Mouse (Mus musculus): Measurements from ENCODE around the gene Gnat1. TPM values are rescaled to one million over a fixed set of nuclear protein-coding genes. Genes with fewer than 3 reads are reported as not detected.
A peak's percentile ranks its signal among the peaks of the same experiment; 100 is the strongest.

Gene Gnat1
- 1.4 and 2.6 TPM in 2 replicates for polyA plus RNA-seq (2016; fragmentation: Nextera tagmentation; extraction: Ambion mirVana)

GRCm38 (mm10) chr9:107679501-107679900, at the start of gene Gnat1:
TSS of gene Gnat1 (minus strand) at chr9:107679712.
- Histone ChIP-seq H3K4me2 (replicated peaks) (no peak within 1 kb of the TSS), H3K4me3 (no peak within 1 kb of the TSS), H3K9ac (no peak within 1 kb of the TSS), H3K36me3 (peaks cover 26% of the 10 kb centered on the region), H3K27me3 (peaks cover 36% of the 10 kb centered on the region), H3K9me3 (replicated peaks) (no peaks in the 10 kb centered on the region), H3K4me1 (peaks cover 16% of the 10 kb centered on the region), H3K27ac (no peak within 1 kb of the TSS)
- 43% methylated on average over 5 of the region's 5 CpGs for WGBS
- no peak for ATAC-seq (ENCODE audit: low FRiP score)

GRCm38 (mm10) chr9:107728919-107729670, 49.6 kb upstream of the Gnat1 start:
- ATAC-seq (ENCODE audit: low FRiP score): no peak; the same call in 1 of the 2 replicates
- no peaks in the 10 kb centered on the region for H3K9me3 ChIP-seq (replicated peaks)
- peak overlapping the region; percentile 57 for H3K27ac ChIP-seq
- no peaks in the 10 kb centered on the region for H3K36me3 ChIP-seq
- no peak overlapping the region for H3K9ac ChIP-seq
- 0 out of 2 replicates have a peak overlapping the region, but pooled peaks have one; percentile 15 for H3K4me2 ChIP-seq (replicated peaks)
- H3K4me3 ChIP-seq: no peak overlapping the region
- WGBS: 74% methylated on average over 6 of the region's 6 CpGs
- H3K4me1 ChIP-seq: peaks cover 51% of the 10 kb centered on the region
- H3K27me3 ChIP-seq: no peaks in the 10 kb centered on the region

- 57% methylated on average over 3 of the region's 3 CpGs for WGBS
- Histone ChIP-seq H3K27ac (peak overlapping the region; percentile 31; the same call in 1 of the 2 replicates), H3K27me3 (no peaks in the 10 kb centered on the region), H3K9me3 (replicated peaks) (no peaks in the 10 kb centered on the region), H3K9ac (no peak overlapping the region), H3K4me3 (no peak overlapping the region), H3K36me3 (no peaks in the 10 kb centered on the region), H3K4me2 (replicated peaks) (no peak overlapping the region), H3K4me1 (peaks cover 69% of the 10 kb centered on the region)
- no peak for ATAC-seq (ENCODE audit: low FRiP score)
These were observed 47.5 kb upstream of the Gnat1 start for GRCm38 (mm10) chr9:107727041-107727440.

GRCm38 (mm10) chr9:107724796-107725195, 45.3 kb upstream of the Gnat1 start:
- 80% methylated on average over 1 of the region's 1 CpGs for WGBS
- Histone ChIP-seq H3K27me3 (no peaks in the 10 kb centered on the region; the same call in 1 of the 2 replicates), H3K36me3 (no peaks in the 10 kb centered on the region), H3K9ac (no peak overlapping the region), H3K4me2 (replicated peaks) (no peak overlapping the region), H3K4me1 (peaks cover 56% of the 10 kb centered on the region), H3K27ac (no peak overlapping the region), H3K4me3 (no peak overlapping the region), H3K9me3 (replicated peaks) (no peaks in the 10 kb centered on the region)
- ATAC-seq (ENCODE audit: low FRiP score): no peak

- Histone ChIP-seq H3K36me3 (no peaks in the 10 kb centered on the region), H3K4me3 (no peak overlapping the region), H3K9ac (no peak overlapping the region), H3K4me2 (replicated peaks) (peak overlapping the region; percentile 32), H3K9me3 (replicated peaks) (no peaks in the 10 kb centered on the region), H3K27ac (peak overlapping the region; percentile 79), H3K27me3 (no peaks in the 10 kb centered on the region; the same call in none of the 2 replicates), H3K4me1 (peaks cover 47% of the 10 kb centered on the region)
- peak; percentile 77 for ATAC-seq (ENCODE audit: low FRiP score)
- 6% methylated on average over 10 of the region's 11 CpGs for WGBS
These were observed 44.5 kb upstream of the Gnat1 start for GRCm38 (mm10) chr9:107723794-107724531.

GRCm38 (mm10) chr9:107723292-107723691, 43.8 kb upstream of the Gnat1 start:
- H3K4me1 ChIP-seq: peaks cover 44% of the 10 kb centered on the region
- H3K9ac ChIP-seq: no peak overlapping the region

GRCm38 (mm10) chr9:107718781-107719540, 39.4 kb upstream of the Gnat1 start:
- Histone ChIP-seq H3K36me3 (no peaks in the 10 kb centered on the region), H3K4me2 (replicated peaks) (no peak overlapping the region), H3K4me3 (no peak overlapping the region), H3K9me3 (replicated peaks) (no peaks in the 10 kb centered on the region), H3K27ac (no peak overlapping the region), H3K4me1 (peaks cover 38% of the 10 kb centered on the region), H3K9ac (no peak overlapping the region), H3K27me3 (no peaks in the 10 kb centered on the region; the same call in none of the 2 replicates)
- WGBS: 89% methylated on average over 10 of the region's 10 CpGs
- ATAC-seq (ENCODE audit: low FRiP score): no peak

More at GRCm38 (mm10) chr9:107723292-107723691, 43.8 kb upstream of the Gnat1 start:
- H3K9me3 ChIP-seq (replicated peaks): no peaks in the 10 kb centered on the region
- no peaks in the 10 kb centered on the region; the same call in none of the 2 replicates for H3K27me3 ChIP-seq
- peak overlapping the region; percentile 79 for H3K27ac ChIP-seq
- WGBS: 16% methylated on average over 5 of the region's 6 CpGs
- H3K36me3 ChIP-seq: no peaks in the 10 kb centered on the region
- ATAC-seq (ENCODE audit: low FRiP score): peak; percentile 20
- peak overlapping the region; percentile 32; the same call in 1 of the 2 replicates for H3K4me2 ChIP-seq (replicated peaks)
- H3K4me3 ChIP-seq: no peak overlapping the region

- Histone ChIP-seq H3K9ac (no peak overlapping the region), H3K4me3 (no peak overlapping the region), H3K4me1 (peaks cover 25% of the 10 kb centered on the region), H3K27ac (no peak overlapping the region), H3K27me3 (peaks cover under 1% of the 10 kb centered on the region), H3K4me2 (replicated peaks) (no peak overlapping the region), H3K9me3 (replicated peaks) (no peaks in the 10 kb centered on the region), H3K36me3 (no peaks in the 10 kb centered on the region)
- WGBS: 37% methylated on average over 6 of the region's 6 CpGs
- ATAC-seq (ENCODE audit: low FRiP score): no peak
These were observed 37.4 kb upstream of the Gnat1 start for GRCm38 (mm10) chr9:107716951-107717350.

- Histone ChIP-seq H3K9me3 (replicated peaks) (no peaks in the 10 kb centered on the region), H3K4me3 (no peak overlapping the region), H3K4me2 (replicated peaks) (no peak overlapping the region), H3K9ac (no peak overlapping the region), H3K36me3 (no peaks in the 10 kb centered on the region), H3K27ac (no peak overlapping the region), H3K27me3 (peaks cover 12% of the 10 kb centered on the region), H3K4me1 (peaks cover 24% of the 10 kb centered on the region)
- WGBS: 87% methylated on average over 2 of the region's 2 CpGs
- ATAC-seq (ENCODE audit: low FRiP score): no peak
These were observed 36.1 kb upstream of the Gnat1 start for GRCm38 (mm10) chr9:107715632-107716031.

- H3K4me3 ChIP-seq: no peak overlapping the region
- 0 out of 2 replicates have a peak overlapping the region, but pooled peaks have one; percentile 11 for H3K4me2 ChIP-seq (replicated peaks)
- H3K4me1 ChIP-seq: peaks cover 31% of the 10 kb centered on the region
- WGBS: 18% methylated on average over 12 of the region's 12 CpGs
- peaks cover 16% of the 10 kb centered on the region for H3K27me3 ChIP-seq
- ATAC-seq (ENCODE audit: low FRiP score): no peak
- H3K9ac ChIP-seq: no peak overlapping the region
- no peaks in the 10 kb centered on the region for H3K9me3 ChIP-seq (replicated peaks)
- H3K36me3 ChIP-seq: no peaks in the 10 kb centered on the region
- peak overlapping the region; percentile 55; the same call in 1 of the 2 replicates for H3K27ac ChIP-seq
These were observed 34.9 kb upstream of the Gnat1 start for GRCm38 (mm10) chr9:107714221-107714952.

- peaks cover 64% of the 10 kb centered on the region for H3K4me1 ChIP-seq
- H3K4me3 ChIP-seq: peak within 1 kb of the TSS; percentile 85
- H3K9me3 ChIP-seq (replicated peaks): no peaks in the 10 kb centered on the region
- peak within 1 kb of the TSS; percentile 94 for H3K9ac ChIP-seq
- ATAC-seq (ENCODE audit: low FRiP score): peak; percentile 76
- H3K27ac ChIP-seq: peak within 1 kb of the TSS; percentile 89
- WGBS: under 1% methylated on average over 82 of the region's 86 CpGs
- peaks cover 6% of the 10 kb centered on the region for H3K36me3 ChIP-seq
- peak within 1 kb of the TSS; percentile 94 for H3K4me2 ChIP-seq (replicated peaks)
- H3K27me3 ChIP-seq: peaks cover 30% of the 10 kb centered on the region
These were observed 30.4 kb upstream of the Gnat1 start, which contains the start of gene Sema3f for GRCm38 (mm10) chr9:107709697-107710483. TSS of gene Sema3f (minus strand) at chr9:107710475.

Measured in hindbrain, embryonic 12.5 days (tissue).